Mouse (Mus musculus) B cell, adult 2 months (primary cell): ENCODE results near the gene Lyl1.

Experiments
- DNase-seq, 2 experiments: peaks; one replicate each; pipeline ENCODE4 v3.0.0; 2022

Gene Lyl1

DNA sequence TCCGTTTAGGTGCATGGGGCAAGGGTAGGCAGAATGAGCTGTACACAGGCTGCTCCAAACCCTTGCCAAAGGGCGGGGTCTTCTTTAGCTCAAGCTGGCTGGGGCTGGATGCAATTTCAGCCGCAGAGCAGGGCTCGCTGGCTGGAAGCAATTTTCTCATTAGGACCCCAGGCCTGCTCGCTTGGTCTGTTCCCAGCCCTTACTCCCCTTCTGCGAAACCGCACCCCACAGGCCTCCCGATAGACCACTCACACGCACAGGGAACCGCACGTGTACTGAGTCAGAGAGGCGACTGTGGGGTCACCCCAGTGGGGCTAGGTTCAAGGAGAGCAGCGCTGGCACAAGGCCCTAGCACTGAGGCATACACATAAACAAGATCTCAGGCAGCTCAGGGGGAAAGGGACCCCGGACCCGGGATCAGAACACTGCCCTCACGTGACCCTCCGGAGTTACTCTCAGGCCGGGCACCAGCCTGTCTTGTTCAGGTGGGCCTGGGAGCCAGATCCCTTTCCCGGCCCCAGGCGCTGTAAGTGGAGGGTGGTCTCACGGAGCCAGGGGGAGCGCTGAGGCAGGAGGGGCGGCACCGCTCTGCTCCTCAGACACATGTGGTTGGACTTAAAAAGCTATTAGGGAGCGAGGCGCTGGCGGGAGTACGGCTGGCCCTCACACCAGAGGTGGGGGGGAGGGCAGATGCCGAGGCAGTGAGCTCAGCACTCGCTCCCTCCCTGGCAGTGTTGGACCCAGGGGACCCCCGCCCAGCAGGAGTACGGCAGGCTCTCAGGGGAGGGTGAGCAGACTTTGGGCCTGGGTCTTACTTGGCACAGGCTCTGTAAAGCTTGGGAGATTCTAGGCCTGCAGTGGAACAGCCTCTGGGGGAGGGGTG, 41.2 kb downstream of the Lyl1 start:
- DNase-seq: no peak

DNA sequence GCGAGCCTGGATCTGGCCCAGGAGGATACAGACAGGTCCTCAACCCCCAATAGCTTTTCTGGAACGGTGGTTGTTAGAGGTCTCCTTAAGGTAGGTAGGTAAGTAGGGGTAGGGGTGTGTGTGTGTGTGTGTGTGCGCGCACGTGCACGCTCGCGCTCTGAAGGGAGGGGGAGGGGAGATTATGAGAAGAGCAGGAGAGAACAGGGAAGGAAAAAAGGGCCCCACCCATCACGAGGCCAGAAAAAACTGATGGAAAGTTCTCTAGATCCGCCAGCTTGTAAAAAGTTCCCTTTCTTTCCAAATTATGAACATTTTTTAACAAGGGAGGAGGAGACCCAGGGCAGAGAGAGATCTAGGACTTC, 41.8 kb downstream of the Lyl1 start:
- no peak for DNase-seq

DNA sequence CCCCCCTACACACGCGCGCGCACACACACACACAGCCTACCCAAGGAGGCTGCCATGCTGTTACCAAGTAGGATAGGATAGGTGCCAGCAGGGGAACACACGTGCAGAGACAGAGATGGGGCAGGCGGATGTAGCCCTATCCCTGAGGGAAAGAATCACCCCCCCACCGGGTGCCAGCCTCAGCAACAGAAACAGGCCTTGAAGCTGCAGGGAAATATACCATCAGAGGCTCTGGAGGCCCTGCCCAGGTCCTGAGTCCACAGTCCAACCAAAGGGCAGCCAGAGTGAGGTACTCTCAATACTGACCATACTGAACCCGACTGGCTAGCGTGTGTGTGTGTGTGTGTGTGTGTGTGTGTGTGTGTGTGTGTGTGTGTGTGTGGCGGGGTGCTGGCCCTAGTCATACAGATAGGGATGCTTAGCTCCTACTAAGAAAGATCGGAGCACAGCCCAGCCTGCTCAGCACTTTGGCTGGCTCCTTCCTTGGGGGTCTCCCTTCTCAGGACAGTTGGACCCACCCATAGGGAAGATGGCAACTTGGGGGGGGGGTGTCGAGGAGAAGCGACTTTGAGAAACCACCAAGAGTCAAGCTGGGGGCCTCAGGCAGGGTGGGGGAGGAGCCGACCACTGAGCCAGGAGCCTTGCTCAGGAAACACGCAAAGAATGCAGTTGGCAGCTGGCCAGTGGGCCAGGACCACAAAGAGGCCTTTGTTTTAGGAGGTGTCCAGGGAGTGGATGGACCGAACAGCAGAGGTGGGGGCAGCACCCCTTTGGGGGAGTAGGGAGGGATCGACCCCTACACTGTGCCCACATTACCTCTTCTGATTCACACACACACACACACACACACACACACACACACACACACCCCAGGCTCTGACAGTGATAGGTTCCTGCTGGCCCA, 42.5 kb downstream of the Lyl1 start:
- DNase-seq: no peak

DNA sequence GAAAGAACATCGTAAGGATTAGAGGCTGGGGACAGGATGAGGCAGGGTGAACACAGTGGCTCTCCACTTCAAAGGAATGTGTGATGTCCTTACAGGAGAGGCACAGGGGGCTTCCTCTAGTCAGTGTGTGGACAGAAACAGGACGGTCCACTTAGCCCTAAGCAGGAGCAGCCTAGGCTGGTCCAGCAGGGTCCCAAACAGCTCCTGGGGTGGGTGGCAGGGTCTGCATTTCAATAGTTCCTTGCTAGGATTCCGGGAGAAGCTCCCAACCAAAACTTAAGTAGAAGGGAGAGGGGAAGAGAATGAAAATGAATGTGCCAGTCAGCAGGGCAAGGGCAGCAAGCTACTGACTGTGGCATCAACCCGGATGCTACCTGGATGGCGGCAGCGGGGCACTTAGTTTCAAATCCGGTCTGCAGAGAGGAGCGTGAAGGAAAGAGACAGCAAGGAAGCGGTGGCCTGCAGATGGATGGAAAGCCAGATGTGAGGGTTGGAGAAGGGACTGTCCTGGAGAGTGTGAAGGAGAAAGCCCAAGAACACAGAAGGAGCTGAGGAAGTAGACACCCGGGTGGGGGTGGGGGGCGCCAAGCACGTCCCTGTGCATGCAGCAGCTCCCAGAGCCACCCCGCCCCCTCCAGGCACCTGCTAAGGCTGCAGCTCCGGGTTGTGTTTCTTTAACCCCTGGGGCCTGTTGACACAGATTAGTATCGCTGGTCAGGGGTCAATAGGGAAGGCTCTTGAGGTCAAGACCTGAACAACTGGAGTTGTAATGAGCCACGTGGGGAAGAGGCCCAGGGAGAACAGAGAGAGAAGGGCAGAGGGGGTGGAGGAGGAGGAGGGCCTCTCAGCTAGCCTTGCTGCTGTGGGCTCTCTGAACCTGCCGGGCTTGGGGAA, 44.0 kb downstream of the Lyl1 start:
- DNase-seq: no peak

DNA sequence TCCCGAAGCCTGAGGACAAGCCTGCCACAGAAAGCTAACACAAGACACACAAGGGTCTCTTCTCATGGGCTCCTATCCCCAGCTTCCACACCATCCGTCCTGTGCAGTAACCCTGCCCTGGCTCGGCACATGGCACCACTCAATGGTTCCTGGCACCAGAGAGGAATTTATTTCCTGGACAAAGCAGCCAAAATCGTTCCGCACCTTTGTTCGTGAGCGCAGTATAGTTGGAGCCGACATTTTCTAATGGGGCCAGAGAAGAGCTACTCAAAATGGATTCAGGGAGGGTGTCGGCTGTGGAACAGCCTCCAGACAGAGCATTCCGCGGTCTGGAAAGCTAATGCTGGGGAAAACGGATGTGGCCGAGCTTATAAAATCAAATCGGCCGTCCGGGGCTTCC, 48.3 kb downstream of the Lyl1 start:
- no peak for DNase-seq

DNA sequence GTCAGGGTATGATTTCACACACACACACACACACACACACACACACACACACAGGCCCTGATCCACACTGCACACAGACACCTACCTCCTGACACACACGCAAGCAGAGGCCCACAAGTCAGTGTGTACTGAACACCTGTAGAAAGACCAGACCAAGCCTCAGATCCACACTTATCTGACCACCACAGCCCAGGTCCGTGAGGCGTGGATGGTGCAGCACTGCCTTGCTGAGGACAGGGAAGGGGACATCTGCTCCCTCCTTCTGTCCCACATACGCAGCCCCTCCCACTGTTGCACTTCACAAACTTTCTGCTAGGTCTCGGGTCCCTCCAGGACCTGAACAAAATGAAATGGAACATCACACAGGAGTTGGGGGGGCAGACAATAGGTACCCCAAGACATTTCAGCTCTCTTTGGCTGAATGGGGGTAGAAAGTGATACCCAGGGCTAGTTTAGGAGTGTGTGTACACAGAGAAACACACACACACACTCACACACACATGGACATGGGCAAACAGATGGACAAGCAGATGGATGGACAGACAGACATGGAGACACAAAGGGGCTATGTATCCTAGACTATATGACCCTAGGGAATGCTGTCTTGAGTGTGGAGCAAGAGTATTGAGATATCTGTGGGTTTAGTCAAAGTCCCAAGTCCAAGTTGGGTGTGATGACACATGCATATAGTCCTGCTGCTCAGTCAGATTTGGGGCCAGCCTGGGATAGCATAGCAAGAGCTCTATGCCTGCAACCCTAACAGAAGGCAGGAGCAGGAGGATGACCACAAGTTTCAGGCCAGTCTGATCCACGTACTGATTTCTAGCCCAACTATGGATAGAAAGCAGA, 51.7 kb downstream of the Lyl1 start:
- DNase-seq: no peak
